Mouse (Mus musculus) forebrain, embryonic 13.5 days (tissue): Measurements from ENCODE around the gene Arid1b. TPM values are rescaled to one million over a fixed set of nuclear protein-coding genes. Genes with fewer than 3 reads are reported as not detected.
"Not testable (repeated sequence)": the region's sequence is repeated elsewhere in the genome, so short reads cannot be mapped to it uniquely, and the experiment has no call there.

Source experiments
- ATAC-seq: fragments of 200-750 bp; cut with Nextera tagmentation; 2 replicates; pipeline ENCODE4 v1.8.0; 2017
- H3K27ac ChIP-seq: fragments of 300-500 bp; sonication (generic); 2 replicates; pipeline ENCODE4 v1.5.1; 2015; ENCODE audit warnings: inconsistent platforms, mild to moderate bottlenecking, moderate library complexity
- H3K27me3 ChIP-seq: fragments of 300-500 bp; sonication (generic); 2 replicates; pipeline ENCODE4 v1.6.1; 2015; ENCODE audit warnings: mild to moderate bottlenecking, inconsistent platforms
- H3K36me3 ChIP-seq: fragments of 300-500 bp; sonication (generic); 2 replicates; pipeline ENCODE4 v1.6.1; 2015; ENCODE audit warnings: mild to moderate bottlenecking, inconsistent platforms; ENCODE audit not compliant: poor library complexity, severe bottlenecking
- H3K4me1 ChIP-seq: fragments of 300-500 bp; sonication (generic); 2 replicates; pipeline ENCODE4 v1.6.1; 2015; ENCODE audit warnings: inconsistent platforms
- H3K4me2 ChIP-seq: fragments of 300-500 bp; sonication (generic); 2 replicates; pipeline ENCODE4 v1.6.1; 2015; ENCODE audit warnings: inconsistent platforms, mild to moderate bottlenecking, moderate library complexity
- H3K4me3 ChIP-seq: fragments of 300-500 bp; sonication (generic); 2 replicates; pipeline ENCODE4 v1.5.1; 2015; ENCODE audit warnings: mild to moderate bottlenecking, inconsistent platforms
- H3K9ac ChIP-seq: fragments of 300-500 bp; sonication (generic); 2 replicates; pipeline ENCODE4 v1.6.1; 2015; ENCODE audit warnings: mild to moderate bottlenecking, inconsistent platforms
- H3K9me3 ChIP-seq: fragments of 300-500 bp; sonication (generic); replicated peaks from 2 replicates; pipeline ENCODE4 v1.6.1; 2016; ENCODE audit warnings: inconsistent platforms
- WGBS: fragments of 180-500 bp; shearing (Covaris S2); methylation state at CpG from one replicate; pipeline ENCODE4 v1.1.7; 2015; 5-methylcytosine and 5-hydroxymethylcytosine counted together
- polyA plus RNA-seq: library from polyadenylated mRNA; unstranded; fragments of >200 nt; fragmentation: Nextera tagmentation; extraction: Ambion mirVana; gene quantifications from 2 replicates; pipeline ENCODE4 v1.2.1, GENCODE M21; 2015

Gene Arid1b
- polyA plus RNA-seq, 1 experiment from 2014 or later = 11.7 TPM

GRCm38 (mm10) chr17:5082274-5082673 lies 88.1 kb downstream of the Arid1b start:
- Histone ChIP-seq H3K27me3 (no peaks in the 10 kb centered on the region), H3K4me2 (no peak overlapping the region), H3K9ac (no peak overlapping the region), H3K27ac (no peak overlapping the region), H3K9me3 (no peaks in the 10 kb centered on the region), H3K4me1 (peaks cover 82% of the 10 kb centered on the region), H3K4me3 (no peak overlapping the region), H3K36me3 (no peaks in the 10 kb centered on the region)
- WGBS = 84% methylated on average over 8 of the region's 8 CpGs
- ATAC-seq = no peak

- Histone ChIP-seq H3K4me2 (no peak overlapping the region), H3K4me3 (no peak overlapping the region), H3K27me3 (no peaks in the 10 kb centered on the region), H3K27ac (peak overlapping the region; percentile 86), H3K4me1 (peaks cover 74% of the 10 kb centered on the region), H3K9me3 (no peaks in the 10 kb centered on the region), H3K9ac (no peak overlapping the region), H3K36me3 (no peaks in the 10 kb centered on the region)
- no peak for ATAC-seq
- 77% methylated on average over 3 of the region's 3 CpGs for WGBS
Measured at GRCm38 (mm10) chr17:5083497-5083896, 89.4 kb downstream of the Arid1b start.

DNA sequence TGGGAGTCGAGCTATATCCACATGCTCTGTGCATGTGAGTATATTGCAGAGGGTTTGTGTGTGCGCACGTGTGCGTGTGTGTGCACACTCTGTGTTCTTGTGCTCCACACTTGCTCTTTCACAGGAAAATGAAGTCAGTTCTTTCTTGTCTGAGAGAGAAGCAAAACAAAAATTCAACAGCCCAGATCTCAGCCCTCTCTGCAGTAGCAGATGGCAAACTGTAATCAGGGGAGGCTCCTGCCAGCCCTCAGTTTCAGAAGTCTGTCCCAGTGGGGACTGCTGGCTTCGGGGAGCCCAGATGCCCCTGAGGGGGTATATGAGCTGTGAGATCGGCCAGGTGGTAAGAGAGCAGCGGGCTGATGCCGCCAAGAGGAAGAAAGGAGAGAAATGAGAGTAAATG lies 90.0 kb downstream of the Arid1b start:
- peak; percentile 90 for ATAC-seq
- WGBS = 43% methylated on average over 8 of the region's 8 CpGs

GRCm38 (mm10) chr17:5085004-5085403 lies 90.9 kb downstream of the Arid1b start:
- Histone ChIP-seq H3K9me3 (no peaks in the 10 kb centered on the region), H3K27ac (no peak overlapping the region; the same call in 1 of the 2 replicates), H3K27me3 (no peaks in the 10 kb centered on the region), H3K4me2 (no peak overlapping the region), H3K9ac (no peak overlapping the region), H3K4me3 (no peak overlapping the region), H3K36me3 (no peaks in the 10 kb centered on the region), H3K4me1 (peaks cover 78% of the 10 kb centered on the region)
- no peak for ATAC-seq
- 72% methylated on average over 6 of the region's 6 CpGs for WGBS

More for the DNA sequence above, 90.0 kb downstream of the Arid1b start:
- peak overlapping the region; percentile 24; the same call in 1 of the 2 replicates for H3K4me2 ChIP-seq
- H3K9ac ChIP-seq = no peak overlapping the region
- no peak overlapping the region for H3K4me3 ChIP-seq
- H3K4me1 ChIP-seq = peaks cover 74% of the 10 kb centered on the region
- no peaks in the 10 kb centered on the region for H3K36me3 ChIP-seq
- H3K9me3 ChIP-seq = no peaks in the 10 kb centered on the region
- H3K27me3 ChIP-seq = no peaks in the 10 kb centered on the region
- peak overlapping the region; percentile 86 for H3K27ac ChIP-seq

DNA sequence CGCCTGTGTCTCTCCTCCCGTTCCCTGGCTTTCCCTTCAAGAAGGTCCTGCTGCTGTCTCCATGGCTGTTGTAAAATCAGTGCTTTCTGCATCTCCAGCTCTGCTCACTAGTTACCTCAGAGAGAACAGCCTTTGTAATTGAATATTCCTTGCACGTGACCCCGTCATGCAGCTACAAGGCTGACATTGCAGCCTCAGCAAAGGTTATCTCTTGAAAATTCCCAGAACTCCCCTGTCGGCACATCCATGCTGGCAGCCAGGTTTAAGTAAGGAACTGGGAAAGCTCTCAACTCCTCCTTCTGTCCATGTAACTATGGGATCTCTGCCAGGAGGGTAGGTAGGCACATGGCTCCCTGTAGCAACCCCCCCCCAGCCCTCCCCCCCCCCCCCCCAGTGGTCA lies 91.8 kb downstream of the Arid1b start:
- H3K4me3 ChIP-seq = no peak overlapping the region
- no peak overlapping the region for H3K4me2 ChIP-seq
- no peak overlapping the region for H3K9ac ChIP-seq
- H3K27ac ChIP-seq = peak overlapping the region; percentile 35; the same call in 1 of the 2 replicates
- no peaks in the 10 kb centered on the region for H3K9me3 ChIP-seq
- H3K27me3 ChIP-seq = no peaks in the 10 kb centered on the region
- 59% methylated on average over 5 of the region's 5 CpGs for WGBS
- H3K4me1 ChIP-seq = peaks cover 72% of the 10 kb centered on the region
- H3K36me3 ChIP-seq = no peaks in the 10 kb centered on the region
- 0 out of 2 replicates have a peak, but pooled peaks have one; percentile 11 for ATAC-seq

DNA sequence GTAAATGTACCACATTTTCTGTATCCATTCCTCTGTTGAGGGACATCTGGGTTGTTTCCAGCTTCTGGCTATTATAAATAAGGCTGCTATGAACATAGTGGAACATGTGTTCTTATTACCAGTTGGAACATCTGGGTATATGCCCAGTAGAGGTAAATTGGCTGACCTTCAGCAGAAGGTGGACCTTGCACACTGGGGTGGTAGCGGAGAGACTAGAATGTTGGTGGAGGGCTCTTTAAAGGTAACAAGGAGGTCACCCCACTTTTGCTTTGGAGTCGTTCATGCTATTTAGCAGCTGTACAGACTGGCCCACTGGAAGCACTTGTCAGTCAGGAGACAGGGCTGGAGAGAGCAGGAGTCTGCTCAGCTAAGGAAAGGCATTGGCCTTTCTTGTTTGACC lies 94.1 kb downstream of the Arid1b start:
- H3K27ac ChIP-seq, H3K9ac ChIP-seq, H3K4me3 ChIP-seq, H3K9me3 ChIP-seq, H3K27me3 ChIP-seq, H3K36me3 ChIP-seq, ATAC-seq, H3K4me2 ChIP-seq: not testable (repeated sequence)
- 87% methylated on average over 2 of the region's 2 CpGs for WGBS
- H3K4me1 ChIP-seq = peaks cover 62% of the 10 kb centered on the region

- Histone ChIP-seq H3K36me3 (no peaks in the 10 kb centered on the region), H3K4me2 (no peak overlapping the region), H3K9ac (no peak overlapping the region), H3K27ac (no peak overlapping the region), H3K4me1 (peaks cover 56% of the 10 kb centered on the region), H3K9me3 (no peaks in the 10 kb centered on the region), H3K4me3 (no peak overlapping the region), H3K27me3 (no peaks in the 10 kb centered on the region)
- ATAC-seq = no peak
- WGBS = 75% methylated on average over 5 of the region's 5 CpGs
Measured at GRCm38 (mm10) chr17:5088822-5089221, 94.7 kb downstream of the Arid1b start.

DNA sequence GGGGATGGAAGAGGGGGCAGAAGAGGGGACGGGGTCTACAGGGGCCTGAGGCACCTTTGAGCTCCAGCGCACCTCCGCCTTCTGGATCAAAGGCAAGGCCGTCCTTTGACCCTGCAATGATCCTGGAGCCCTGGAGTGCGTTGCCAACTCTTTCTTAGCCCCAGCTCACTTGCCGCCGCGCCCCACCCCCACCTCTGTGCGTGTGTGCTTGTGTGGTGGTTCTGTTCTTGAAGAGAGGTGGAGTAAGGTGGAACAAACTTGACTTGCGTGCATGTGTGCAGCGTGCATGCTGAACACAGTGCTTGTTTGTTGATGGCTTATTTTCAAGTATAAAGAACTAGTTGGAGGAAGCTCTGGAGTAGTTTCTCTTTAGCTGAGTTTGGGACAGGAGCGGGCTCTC lies 95.4 kb downstream of the Arid1b start:
- Histone ChIP-seq H3K27ac (no peak overlapping the region), H3K9ac (no peak overlapping the region), H3K9me3 (no peaks in the 10 kb centered on the region), H3K36me3 (no peaks in the 10 kb centered on the region), H3K4me1 (peaks cover 49% of the 10 kb centered on the region), H3K4me3 (no peak overlapping the region), H3K27me3 (no peaks in the 10 kb centered on the region), H3K4me2 (no peak overlapping the region; the same call in 1 of the 2 replicates)
- ATAC-seq = no peak
- 15% methylated on average over 12 of the region's 12 CpGs for WGBS

DNA sequence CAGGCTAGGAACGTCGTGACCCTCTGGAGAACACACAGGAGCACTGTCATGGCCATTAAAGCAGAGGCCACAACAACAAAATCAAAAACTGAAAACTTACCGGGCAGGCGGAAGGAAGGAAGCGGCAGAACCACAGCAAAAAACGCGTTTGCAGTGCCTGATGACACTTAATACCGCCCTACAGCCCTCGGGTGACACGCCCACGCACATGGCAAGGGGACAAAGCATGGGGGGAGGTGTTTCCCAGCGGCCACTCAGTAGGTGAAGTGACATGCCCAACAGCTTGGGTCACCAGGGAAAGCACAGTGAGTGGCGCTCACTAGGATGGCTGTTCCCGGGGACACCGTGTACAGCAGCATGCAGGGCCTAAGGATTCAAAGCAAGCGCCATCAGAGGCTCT lies 97.4 kb downstream of the Arid1b start:
- no peak for ATAC-seq
- Histone ChIP-seq H3K9me3 (no peaks in the 10 kb centered on the region), H3K36me3 (no peaks in the 10 kb centered on the region), H3K4me3 (no peak overlapping the region), H3K27me3 (no peaks in the 10 kb centered on the region), H3K4me2 (no peak overlapping the region), H3K9ac (no peak overlapping the region), H3K27ac (no peak overlapping the region), H3K4me1 (peaks cover 41% of the 10 kb centered on the region)
- WGBS = 90% methylated on average over 16 of the region's 16 CpGs

DNA sequence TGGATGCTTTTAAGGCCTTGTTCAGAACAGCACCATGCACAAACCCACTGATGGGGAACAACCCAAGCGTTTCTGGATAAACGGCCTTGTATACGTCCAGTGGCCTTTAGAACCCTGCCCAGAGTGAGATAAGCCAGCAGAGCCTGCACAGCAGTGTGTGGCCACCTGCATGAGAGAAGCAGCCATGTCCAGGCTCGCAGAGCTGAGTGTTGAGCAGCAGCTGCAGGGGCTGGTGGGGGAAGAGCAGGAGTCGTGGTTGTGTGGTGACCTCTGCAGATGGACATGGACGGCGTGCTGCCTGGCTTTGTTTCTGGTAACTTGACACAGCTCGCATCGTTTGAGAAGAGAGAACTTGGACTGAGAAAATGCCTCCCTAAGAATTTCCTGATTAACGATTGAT lies 97.8 kb downstream of the Arid1b start:
- Histone ChIP-seq H3K27me3 (no peaks in the 10 kb centered on the region), H3K27ac (no peak overlapping the region), H3K4me1 (peaks cover 41% of the 10 kb centered on the region), H3K36me3 (no peaks in the 10 kb centered on the region), H3K4me3 (no peak overlapping the region), H3K9me3 (no peaks in the 10 kb centered on the region), H3K9ac (no peak overlapping the region), H3K4me2 (no peak overlapping the region)
- 78% methylated on average over 10 of the region's 10 CpGs for WGBS
- no peak for ATAC-seq

GRCm38 (mm10) chr17:5093343-5093742 lies 99.2 kb downstream of the Arid1b start:
- not testable (repeated sequence) for H3K4me3 ChIP-seq, H3K4me2 ChIP-seq, ATAC-seq, H3K27ac ChIP-seq, H3K27me3 ChIP-seq, H3K9me3 ChIP-seq, H3K36me3 ChIP-seq, H3K9ac ChIP-seq
- 60% methylated on average over 2 of the region's 2 CpGs for WGBS
- H3K4me1 ChIP-seq = peaks cover 42% of the 10 kb centered on the region

DNA sequence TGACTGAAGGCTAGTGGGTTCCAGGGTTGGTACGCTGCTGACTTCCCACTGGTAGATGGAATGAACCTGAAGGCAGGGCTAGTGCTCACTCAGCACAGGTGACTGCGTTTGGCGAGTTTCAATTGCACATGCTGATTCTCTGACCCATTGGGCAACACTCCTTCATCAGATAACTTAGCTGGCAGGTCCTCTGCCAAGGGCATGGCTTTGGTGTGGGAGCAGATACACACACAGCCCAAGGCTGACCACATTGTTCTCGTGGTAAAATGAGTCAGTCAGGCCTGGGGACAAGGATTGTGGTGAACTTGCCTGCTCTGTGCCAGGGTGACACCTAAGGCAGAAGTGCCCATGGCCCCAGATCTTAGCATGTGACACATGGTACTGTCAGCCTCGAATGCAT lies 100.5 kb downstream of the Arid1b start:
- no peak overlapping the region for H3K27ac ChIP-seq
- H3K36me3 ChIP-seq = peaks cover 6% of the 10 kb centered on the region
- H3K4me1 ChIP-seq = peaks cover 33% of the 10 kb centered on the region
- no peak overlapping the region for H3K4me2 ChIP-seq
- no peak overlapping the region for H3K9ac ChIP-seq
- no peaks in the 10 kb centered on the region for H3K9me3 ChIP-seq
- no peaks in the 10 kb centered on the region for H3K27me3 ChIP-seq
- H3K4me3 ChIP-seq = no peak overlapping the region
- ATAC-seq = peak; percentile 30; the same call in 1 of the 2 replicates
- WGBS = 80% methylated on average over 5 of the region's 5 CpGs

- Histone ChIP-seq H3K27ac (no peak overlapping the region), H3K4me2 (no peak overlapping the region), H3K9me3 (no peaks in the 10 kb centered on the region), H3K36me3 (peaks cover 6% of the 10 kb centered on the region), H3K4me1 (peaks cover 32% of the 10 kb centered on the region), H3K9ac (no peak overlapping the region), H3K27me3 (no peaks in the 10 kb centered on the region), H3K4me3 (no peak overlapping the region)
- no peak for ATAC-seq
- WGBS = 82% methylated on average over 13 of the region's 13 CpGs
Measured at GRCm38 (mm10) chr17:5095741-5096140, 101.6 kb downstream of the Arid1b start.
